Mouse (Mus musculus) MEL (cell line): ENCODE results near the gene Grb7. TPM values are rescaled to one million over a fixed set of nuclear protein-coding genes. Genes with fewer than 3 reads are reported as not detected.

ENCODE experiments used
- DNase-seq: peaks from one replicate; pipeline ENCODE4 v3.0.0; 2011; ENCODE audit warnings: low read depth, low spot score
- H3K27ac ChIP-seq: 2 replicates; pipeline ENCODE4 v1.5.1; 2012; ENCODE audit warnings: low read depth, mild to moderate bottlenecking, control low read depth, low read length, moderate library complexity; ENCODE audit not compliant: control insufficient read depth
- H3K27me3 ChIP-seq, 2 experiments: fragments of 150-350 bp in 1 of 2; sonication (generic) in 1 of 2; 2 replicates each; pipeline ENCODE4 v1.6.1; 2012; ENCODE audit warnings: low read length in 2 of 2, mild to moderate bottlenecking in 2 of 2, improper control_type of control experiment in 1 of 2, moderate library complexity in 1 of 2; ENCODE audit not compliant: insufficient read depth in 2 of 2, control insufficient read depth in 1 of 2
- H3K36me3 ChIP-seq, 2 experiments: 2 replicates each; pipeline ENCODE4 v1.6.1; 2012 to 2014; ENCODE audit warnings: low read length in 2 of 2, improper control_type of control experiment in 1 of 2, inconsistent platforms in 1 of 2, mild to moderate bottlenecking in 1 of 2; ENCODE audit not compliant: insufficient read depth in 2 of 2, control insufficient read depth in 1 of 2
- H3K4me1 ChIP-seq, 2 experiments: fragments of 150-350 bp in 1 of 2; sonication (generic) in 1 of 2; 2 replicates each; pipeline ENCODE4 v1.6.1; 2012; ENCODE audit warnings: low read length in 2 of 2, improper control_type of control experiment in 1 of 2, mild to moderate bottlenecking in 1 of 2; ENCODE audit not compliant: insufficient read depth in 2 of 2, control insufficient read depth in 1 of 2
- H3K4me3 ChIP-seq, 2 experiments: fragments of 150-350 bp in 1 of 2; sonication (generic) in 1 of 2; 2 replicates each; pipeline ENCODE4 v1.5.1; 2012; ENCODE audit warnings: low read depth in 2 of 2, low read length in 2 of 2, mild to moderate bottlenecking in 2 of 2, moderate library complexity in 2 of 2, control low read depth in 1 of 2, improper control_type of control experiment in 1 of 2; ENCODE audit not compliant: control insufficient read depth in 1 of 2, insufficient read depth in 1 of 2
- H3K79me2 ChIP-seq: 2 replicates; pipeline ENCODE4 v1.6.1; 2012; ENCODE audit warnings: mild to moderate bottlenecking, low read length, moderate library complexity; ENCODE audit not compliant: control insufficient read depth, poor library complexity, insufficient read depth
- H3K9ac ChIP-seq: 2 replicates; pipeline ENCODE4 v1.6.1; 2012; ENCODE audit warnings: low read depth, mild to moderate bottlenecking, control low read depth, low read length, moderate library complexity; ENCODE audit not compliant: control insufficient read depth, poor library complexity, severe bottlenecking
- H3K9me3 ChIP-seq: fragments of 150-350 bp; sonication (generic); replicated peaks from 2 replicates; pipeline ENCODE4 v1.6.1; 2012; ENCODE audit warnings: mild to moderate bottlenecking, low read length, improper control_type of control experiment, moderate library complexity; ENCODE audit not compliant: insufficient read depth
- CTCF ChIP-seq, 3 experiments: IDR thresholded peaks in 2 of 3; conservative IDR thresholded peaks in 1 of 3; 2 replicates each; pipeline ENCODE4 v1.5.1; 2011 to 2012; ENCODE audit warnings: low read length in 3 of 3, low read depth in 2 of 3, mild to moderate bottlenecking in 2 of 3, improper control_type of control experiment in 1 of 3, inconsistent platforms in 1 of 3, mixed read lengths in 1 of 3, moderate library complexity in 1 of 3; ENCODE audit not compliant: control insufficient read depth in 1 of 3, insufficient read depth in 1 of 3, poor library complexity in 1 of 3, severe bottlenecking in 1 of 3
- E2F4 ChIP-seq: IDR thresholded peaks from 2 replicates; pipeline ENCODE4 v1.6.1; 2011; ENCODE audit warnings: low read depth, low read length, improper control_type of control experiment, borderline replicate concordance
- EP300 ChIP-seq, 2 experiments: IDR thresholded peaks; 2 replicates each; pipeline ENCODE4 v1.6.1; 2011; ENCODE audit warnings: improper control_type of control experiment in 2 of 2, low read length in 2 of 2, low read depth in 1 of 2, mild to moderate bottlenecking in 1 of 2
- ETS1 ChIP-seq: IDR thresholded peaks from 2 replicates; pipeline ENCODE4 v1.6.1; 2012; ENCODE audit warnings: low read depth, mild to moderate bottlenecking, inconsistent platforms, low read length, improper control_type of control experiment, moderate library complexity
- GABPA ChIP-seq: IDR thresholded peaks from 2 replicates; pipeline ENCODE4 v1.6.1; 2012; ENCODE audit warnings: low read depth, mild to moderate bottlenecking, inconsistent platforms, low read length, improper control_type of control experiment, moderate library complexity
- GATA1 ChIP-seq: IDR thresholded peaks from 2 replicates; pipeline ENCODE4 v1.6.1; 2011; ENCODE audit warnings: low read depth, low read length, improper control_type of control experiment
- JUND ChIP-seq: IDR thresholded peaks from 2 replicates; pipeline ENCODE4 v1.6.1; 2011; ENCODE audit warnings: low read depth, mild to moderate bottlenecking, improper control_type of control experiment, low read length
- KAT2A ChIP-seq: conservative IDR thresholded peaks from 2 replicates; pipeline ENCODE4 v1.6.1; 2012; ENCODE audit warnings: low read depth, low read length, improper control_type of control experiment, inconsistent platforms
- MAFK ChIP-seq: IDR thresholded peaks from 2 replicates; pipeline ENCODE4 v1.6.1; 2011; ENCODE audit warnings: low read depth, mild to moderate bottlenecking, low read length, improper control_type of control experiment, borderline replicate concordance
- MAX ChIP-seq: IDR thresholded peaks from 2 replicates; pipeline ENCODE4 v1.6.1; 2011; ENCODE audit warnings: low read length, improper control_type of control experiment
- MEF2A ChIP-seq: IDR thresholded peaks from 2 replicates; pipeline ENCODE4 v1.6.1; 2014; ENCODE audit warnings: low read depth, mild to moderate bottlenecking, inconsistent platforms, low read length, improper control_type of control experiment; ENCODE audit not compliant: poor library complexity, insufficient replicate concordance, severe bottlenecking; ENCODE audit errors: extremely low read depth
- MYB ChIP-seq: IDR thresholded peaks from 2 replicates; pipeline ENCODE4 v1.6.1; 2011; ENCODE audit warnings: mild to moderate bottlenecking, low read depth, low read length, improper control_type of control experiment
- MYC ChIP-seq: IDR thresholded peaks from 2 replicates; pipeline ENCODE4 v1.6.1; 2011; ENCODE audit warnings: low read depth, mild to moderate bottlenecking, low read length, improper control_type of control experiment, moderate library complexity
- NELFE ChIP-seq: IDR thresholded peaks from 2 replicates; pipeline ENCODE4 v1.6.1; 2011; ENCODE audit warnings: low read depth, low read length, improper control_type of control experiment
- NRF1 ChIP-seq: IDR thresholded peaks from 2 replicates; pipeline ENCODE4 v1.6.1; 2014; ENCODE audit warnings: low read depth, mild to moderate bottlenecking, inconsistent platforms, low read length, improper control_type of control experiment, moderate library complexity; ENCODE audit not compliant: poor library complexity, insufficient read depth, severe bottlenecking
- POLR2A ChIP-seq, 2 experiments: IDR thresholded peaks; 2 replicates each; pipeline ENCODE4 v1.6.1; 2011 to 2012; ENCODE audit warnings: low read length in 2 of 2, mild to moderate bottlenecking in 2 of 2, control low read depth in 1 of 2, improper control_type of control experiment in 1 of 2, low read depth in 1 of 2, moderate library complexity in 1 of 2; ENCODE audit not compliant: control insufficient read depth in 1 of 2, insufficient read depth in 1 of 2, poor library complexity in 1 of 2
- POLR2AphosphoS2 ChIP-seq: IDR thresholded peaks from 2 replicates; pipeline ENCODE4 v1.6.1; 2011; ENCODE audit warnings: low read length, improper control_type of control experiment
- POLR2AphosphoS5 ChIP-seq: IDR thresholded peaks from 2 replicates; pipeline ENCODE4 v1.6.1; 2012; ENCODE audit warnings: low read depth, borderline replicate concordance, mild to moderate bottlenecking, inconsistent platforms, low read length, moderate library complexity, mixed read lengths
- RAD21 ChIP-seq: IDR thresholded peaks from 2 replicates; pipeline ENCODE4 v1.6.1; 2011; ENCODE audit warnings: mild to moderate bottlenecking, low read depth, low read length, improper control_type of control experiment
- RCOR1 ChIP-seq: IDR thresholded peaks from 2 replicates; pipeline ENCODE4 v1.6.1; 2012; ENCODE audit warnings: low read depth, mild to moderate bottlenecking, inconsistent platforms, low read length, improper control_type of control experiment
- SIN3A ChIP-seq: IDR thresholded peaks from 2 replicates; pipeline ENCODE4 v1.6.1; 2012; ENCODE audit warnings: low read length, improper control_type of control experiment, inconsistent platforms
- SMC3 ChIP-seq: IDR thresholded peaks from 2 replicates; pipeline ENCODE4 v1.6.1; 2011; ENCODE audit warnings: low read depth, low read length, improper control_type of control experiment
- TAL1 ChIP-seq: IDR thresholded peaks from 2 replicates; pipeline ENCODE4 v1.6.1; 2012; ENCODE audit warnings: mild to moderate bottlenecking, inconsistent platforms, low read length, moderate library complexity, mixed read lengths
- TBP ChIP-seq: IDR thresholded peaks from 2 replicates; pipeline ENCODE4 v1.8.0; 2011; ENCODE audit warnings: low read depth, low read length, improper control_type of control experiment
- UBTF ChIP-seq: IDR thresholded peaks from 2 replicates; pipeline ENCODE4 v1.6.1; 2012; ENCODE audit warnings: low read depth, mild to moderate bottlenecking, inconsistent platforms, low read length, improper control_type of control experiment, moderate library complexity, borderline replicate concordance; ENCODE audit not compliant: insufficient read depth
- USF1 ChIP-seq: IDR thresholded peaks from 2 replicates; pipeline ENCODE4 v1.6.1; 2014; ENCODE audit warnings: low read depth, mild to moderate bottlenecking, inconsistent platforms, low read length, improper control_type of control experiment, moderate library complexity
- USF2 ChIP-seq, 2 experiments: IDR thresholded peaks; 2 replicates each; pipeline ENCODE4 v1.6.1; 2011 to 2012; ENCODE audit warnings: improper control_type of control experiment in 2 of 2, low read length in 2 of 2, borderline replicate concordance in 1 of 2, inconsistent platforms in 1 of 2, low read depth in 1 of 2, mild to moderate bottlenecking in 1 of 2; ENCODE audit not compliant: insufficient read depth in 1 of 2
- ZC3H11A ChIP-seq: IDR thresholded peaks from 2 replicates; pipeline ENCODE4 v1.6.1; 2012; ENCODE audit warnings: low read depth, mild to moderate bottlenecking, inconsistent platforms, low read length, improper control_type of control experiment
- ZKSCAN1 ChIP-seq: IDR thresholded peaks from 2 replicates; pipeline ENCODE4 v1.6.1; 2012; ENCODE audit warnings: low read depth, mild to moderate bottlenecking, inconsistent platforms, low read length, improper control_type of control experiment, moderate library complexity
- ZMIZ1 ChIP-seq: IDR thresholded peaks from 2 replicates; pipeline ENCODE4 v1.6.1; 2012; ENCODE audit warnings: low read depth, mild to moderate bottlenecking, inconsistent platforms, low read length, improper control_type of control experiment, moderate library complexity
- ZNF384 ChIP-seq: IDR thresholded peaks from 2 replicates; pipeline ENCODE4 v1.6.1; 2012; ENCODE audit warnings: low read depth, mild to moderate bottlenecking, inconsistent platforms, low read length, improper control_type of control experiment
- polyA plus RNA-seq, 2 experiments: library from polyadenylated mRNA; stranded (reverse) in 1 of 2; unstranded in 1 of 2; fragments of >175 nt in 1 of 2; fragments of >200 nt in 1 of 2; gene quantifications; 2 replicates each; pipeline versions ENCODE4 v1.2.1 to v1.2.4; 2012; ENCODE audit warnings: low replicate concordance in 2 of 2, low read depth in 1 of 2; ENCODE audit not compliant: insufficient read length in 2 of 2, insufficient read depth in 1 of 2, missing spikeins in 1 of 2
- total RNA-seq: library from RNA; depleted of rRNA; stranded (reverse); fragments of 300-350 nt; gene quantifications from 2 replicates; pipeline ENCODE4 v1.2.3, GENCODE M21; 2012

Grb7 gene
- total and polyA plus RNA-seq, 3 experiments = 0.21 TPM; not detected in 2

- peak; percentile 78 to 98 (median 98) for TF ChIP-seq CTCF (IDR thresholded peaks at IDR 0.05 in 2 of 3, conservative IDR thresholded peaks at IDR 0.05 in 1 of 3; ENCODE audit: control insufficient read depth in 1 of 3, insufficient read depth in 1 of 3, low read depth in 2 of 3, low read length in 3 of 3, poor library complexity in 1 of 3, severe bottlenecking in 1 of 3)
- TF ChIP-seq MAFK = no peak
- no peak for TF ChIP-seq E2F4
- TF ChIP-seq MEF2A = no peak
- TF ChIP-seq EP300 (IDR thresholded peaks at IDR 0.05; ENCODE audit: low read depth in 1 of 2, low read length in 2 of 2) = peak in 1 of 2 experiments; percentile 44; a peak in 1 of 4 replicates
- peak; percentile 98 for TF ChIP-seq MAX
- no peak for TF ChIP-seq RCOR1
- TF ChIP-seq POLR2AphosphoS5 = no peak
- TF ChIP-seq UBTF = 0 out of 2 replicates have a peak, but pooled peaks have one; percentile 80
- peak; percentile 58; the same call in 1 of the 2 replicates for TF ChIP-seq ZC3H11A
- no peak for TF ChIP-seq GABPA
- peak; percentile 36; the same call in 1 of the 2 replicates for TF ChIP-seq ZNF384
- peak; percentile 60 for TF ChIP-seq MYC
- peak; percentile 100 for TF ChIP-seq USF1
- no peak for TF ChIP-seq POLR2AphosphoS2
These were observed 7.6 kb upstream of the Grb7 start, which contains the start of gene Mien1 (continued) for GRCm38 (mm10) chr11:98438331-98439158.

DNA sequence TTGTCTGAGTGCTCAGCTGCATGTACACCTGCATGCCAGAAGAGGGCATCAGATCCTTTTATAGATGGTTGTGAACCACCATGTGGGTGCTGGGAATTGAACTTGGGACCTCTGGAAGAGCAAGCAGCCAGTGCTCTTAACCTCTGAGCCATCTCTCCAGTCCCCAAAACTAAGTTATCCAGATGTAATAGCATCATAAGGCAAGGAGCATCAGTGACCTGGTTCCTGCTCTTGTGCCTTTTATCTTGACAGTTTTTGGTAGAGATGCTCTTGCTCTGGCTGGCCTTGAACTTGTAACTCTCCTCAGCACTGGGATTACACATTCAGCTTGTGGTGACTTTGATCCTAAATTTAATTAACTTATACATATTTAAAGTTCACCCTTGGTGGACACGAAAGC lies 2.5 kb upstream of the Grb7 start:
- Histone ChIP-seq H3K27ac (no peak overlapping the region), H3K27me3 (peaks cover 0 to 6% of the 10 kb centered on the region in 2 experiments), H3K79me2 (no peaks in the 10 kb centered on the region; the same call in 1 of the 2 replicates), H3K9ac (no peak overlapping the region), H3K4me3 (no peak overlapping the region), H3K36me3 (no peaks in the 10 kb centered on the region), H3K9me3 (no peaks in the 10 kb centered on the region), H3K4me1 (no peaks in the 10 kb centered on the region)
- TF ChIP-seq SIN3A (no peak), KAT2A (no peak), SMC3 (no peak), EP300 (IDR thresholded peaks at IDR 0.05; ENCODE audit: low read depth in 1 of 2, low read length in 2 of 2) (no peak), RAD21 (no peak; the same call in 1 of the 2 replicates), USF2 (IDR thresholded peaks at IDR 0.05; ENCODE audit: borderline replicate concordance in 1 of 2, insufficient read depth in 1 of 2, low read depth in 1 of 2, low read length in 2 of 2) (no peak), CTCF (IDR thresholded peaks at IDR 0.05 in 2 of 3, conservative IDR thresholded peaks at IDR 0.05 in 1 of 3; ENCODE audit: control insufficient read depth in 1 of 3, insufficient read depth in 1 of 3, low read depth in 2 of 3, low read length in 3 of 3, poor library complexity in 1 of 3, severe bottlenecking in 1 of 3) (peak in 2 of 3 experiments; percentile 4 to 17; a peak in 1 of 6 replicates), NRF1 (no peak), MYB (no peak), GATA1 (no peak), ETS1 (no peak), ZC3H11A (no peak), MAX (no peak), JUND (no peak), ZNF384 (no peak), TAL1 (no peak), TBP (peak; percentile 65; the same call in 1 of the 2 replicates), MAFK (no peak), NELFE (no peak), POLR2A (IDR thresholded peaks at IDR 0.05; ENCODE audit: control insufficient read depth in 1 of 2, insufficient read depth in 1 of 2, low read depth in 1 of 2, low read length in 2 of 2, poor library complexity in 1 of 2) (no peak), ZMIZ1 (peak; percentile 28; the same call in 1 of the 2 replicates), GABPA (no peak), ZKSCAN1 (no peak), POLR2AphosphoS2 (no peak)
- peak; percentile 10 for DNase-seq
